Mouse (Mus musculus) cerebellum, adult 2 months (tissue): Measurements from ENCODE around the gene Igf1r. TPM values are rescaled to one million over a fixed set of nuclear protein-coding genes. Genes with fewer than 3 reads are reported as not detected.

Experiments
- DNase-seq, 2 experiments: peaks; one replicate each; pipeline ENCODE4 v3.0.0; 2021
- H3K27ac ChIP-seq: fragments of 200-500 bp; 2 replicates; pipeline ENCODE4 v1.5.1; 2012; ENCODE audit warnings: low read length, control low read depth, inconsistent platforms; ENCODE audit not compliant: insufficient read depth
- H3K27me3 ChIP-seq: fragments of 200-500 bp; 2 replicates; pipeline ENCODE4 v1.6.1; 2012; ENCODE audit warnings: inconsistent platforms, mild to moderate bottlenecking, low read length, moderate library complexity; ENCODE audit not compliant: control insufficient read depth, insufficient read depth
- H3K4me1 ChIP-seq: fragments of 200-500 bp; 2 replicates; pipeline ENCODE4 v1.6.1; 2011; ENCODE audit warnings: low read length; ENCODE audit not compliant: control insufficient read depth, insufficient read depth
- H3K4me3 ChIP-seq: fragments of 200-500 bp; replicated peaks from 2 replicates; pipeline ENCODE3; 2011; ENCODE audit warnings: mild to moderate bottlenecking, low read depth, low read length, control low read depth; ENCODE audit not compliant: insufficient read depth
- CTCF ChIP-seq: fragments of 200-500 bp; IDR thresholded peaks from 2 replicates; pipeline ENCODE4 v1.5.1; 2011; ENCODE audit warnings: low read depth, mild to moderate bottlenecking, control low read depth, low read length, moderate library complexity, borderline replicate concordance; ENCODE audit not compliant: insufficient read depth
- POLR2A ChIP-seq: fragments of 200-500 bp; IDR thresholded peaks from 2 replicates; pipeline ENCODE4 v1.6.1; 2011; ENCODE audit warnings: low read length, control low read depth, borderline replicate concordance; ENCODE audit not compliant: insufficient read depth
- WGBS: fragments of 180-500 bp; shearing (Covaris S2); methylation state at CpG from one replicate; pipeline ENCODE4 v1.1.7; 2018; 5-methylcytosine and 5-hydroxymethylcytosine counted together
- polyA plus RNA-seq: library from polyadenylated mRNA; depleted of rRNA; stranded (reverse); fragments of >200 nt; gene quantifications from 2 replicates; pipeline ENCODE4 v1.2.3, GENCODE M21; 2012

Igf1r gene
- polyA plus RNA-seq, 1 experiment, result 20.5 TPM

GRCm38 (mm10) chr7:68023882-68024281 lies 71.3 kb downstream of the Igf1r start:
- WGBS, result 89% methylated on average over 4 of the region's 4 CpGs
- no peak overlapping the region for H3K4me3 ChIP-seq
- no peak for DNase-seq
- TF ChIP-seq POLR2A, result no peak
- no peak for TF ChIP-seq CTCF
- no peaks in the 10 kb centered on the region for H3K27me3 ChIP-seq
- no peak overlapping the region for H3K27ac ChIP-seq
- no peaks in the 10 kb centered on the region for H3K4me1 ChIP-seq

- 77% methylated on average over 4 of the region's 4 CpGs for WGBS
- Histone ChIP-seq H3K27me3 (no peaks in the 10 kb centered on the region), H3K4me3 (no peak overlapping the region), H3K27ac (no peak overlapping the region), H3K4me1 (0 out of 2 replicates have a peak, but pooled peaks cover 4% of the 10 kb centered on the region)
- TF ChIP-seq CTCF, result no peak
- no peak for TF ChIP-seq POLR2A
- no peak for DNase-seq
These were observed 72.0 kb downstream of the Igf1r start for GRCm38 (mm10) chr7:68024625-68025024.

GRCm38 (mm10) chr7:68025396-68025795 lies 72.8 kb downstream of the Igf1r start:
- no peak overlapping the region for H3K27ac ChIP-seq
- 0 out of 2 replicates have a peak, but pooled peaks cover 5% of the 10 kb centered on the region for H3K4me1 ChIP-seq
- no peak overlapping the region for H3K4me3 ChIP-seq
- TF ChIP-seq POLR2A, result no peak
- no peak for TF ChIP-seq CTCF
- H3K27me3 ChIP-seq, result no peaks in the 10 kb centered on the region
- no peak for DNase-seq
- WGBS, result 74% methylated on average over 3 of the region's 3 CpGs

GRCm38 (mm10) chr7:68026076-68026475 lies 73.4 kb downstream of the Igf1r start:
- peaks cover 5% of the 10 kb centered on the region; the same call in 1 of the 2 replicates for H3K4me1 ChIP-seq
- no peak for TF ChIP-seq CTCF
- no peak for TF ChIP-seq POLR2A
- H3K4me3 ChIP-seq, result no peak overlapping the region
- no peak overlapping the region for H3K27ac ChIP-seq
- DNase-seq, result no peak
- no peaks in the 10 kb centered on the region for H3K27me3 ChIP-seq
- 59% methylated on average over 9 of the region's 9 CpGs for WGBS

GRCm38 (mm10) chr7:68028167-68028566 lies 75.5 kb downstream of the Igf1r start:
- no peak overlapping the region for H3K27ac ChIP-seq
- 86% methylated on average over 4 of the region's 4 CpGs for WGBS
- peaks cover 9% of the 10 kb centered on the region; the same call in 1 of the 2 replicates for H3K4me1 ChIP-seq
- no peak for TF ChIP-seq POLR2A
- no peak for TF ChIP-seq CTCF
- DNase-seq, result no peak
- H3K4me3 ChIP-seq, result no peak overlapping the region
- no peaks in the 10 kb centered on the region for H3K27me3 ChIP-seq

- TF ChIP-seq POLR2A (no peak), CTCF (no peak)
- H3K4me3 ChIP-seq, result peak overlapping the region; percentile 12
These were observed 78.2 kb downstream of the Igf1r start for GRCm38 (mm10) chr7:68030846-68031245.

GRCm38 (mm10) chr7:68036527-68036926 lies 83.9 kb downstream of the Igf1r start:
- peaks cover 2% of the 10 kb centered on the region for H3K4me1 ChIP-seq
- H3K4me3 ChIP-seq, result no peak overlapping the region
- H3K27me3 ChIP-seq, result no peaks in the 10 kb centered on the region
- no peak for TF ChIP-seq POLR2A
- no peak for TF ChIP-seq CTCF
- 91% methylated on average over 4 of the region's 4 CpGs for WGBS
- no peak for DNase-seq
- H3K27ac ChIP-seq, result no peak overlapping the region

More at GRCm38 (mm10) chr7:68030846-68031245, 78.2 kb downstream of the Igf1r start:
- H3K27ac ChIP-seq, result no peak overlapping the region; the same call in 1 of the 2 replicates
- H3K4me1 ChIP-seq, result peaks cover 9% of the 10 kb centered on the region; the same call in 1 of the 2 replicates
- peak; percentile 82 to 93 for DNase-seq
- 2% methylated on average over 9 of the region's 9 CpGs for WGBS
- no peaks in the 10 kb centered on the region for H3K27me3 ChIP-seq

GRCm38 (mm10) chr7:68038846-68039245 lies 86.2 kb downstream of the Igf1r start:
- Histone ChIP-seq H3K4me3 (no peak overlapping the region), H3K4me1 (peaks cover 4% of the 10 kb centered on the region), H3K27ac (no peak overlapping the region), H3K27me3 (no peaks in the 10 kb centered on the region)
- no peak for DNase-seq
- WGBS, result 92% methylated on average over 8 of the region's 8 CpGs
- TF ChIP-seq CTCF (no peak), POLR2A (no peak)
